Mouse (Mus musculus): ENCODE measurements around the gene Zfp618. TPM values are rescaled to one million over a fixed set of nuclear protein-coding genes. Genes with fewer than 3 reads are reported as not detected.

The Zfp618 gene
- polyA plus RNA-seq, 1 experiment from 2014 or later, result 6.7 TPM

DNA sequence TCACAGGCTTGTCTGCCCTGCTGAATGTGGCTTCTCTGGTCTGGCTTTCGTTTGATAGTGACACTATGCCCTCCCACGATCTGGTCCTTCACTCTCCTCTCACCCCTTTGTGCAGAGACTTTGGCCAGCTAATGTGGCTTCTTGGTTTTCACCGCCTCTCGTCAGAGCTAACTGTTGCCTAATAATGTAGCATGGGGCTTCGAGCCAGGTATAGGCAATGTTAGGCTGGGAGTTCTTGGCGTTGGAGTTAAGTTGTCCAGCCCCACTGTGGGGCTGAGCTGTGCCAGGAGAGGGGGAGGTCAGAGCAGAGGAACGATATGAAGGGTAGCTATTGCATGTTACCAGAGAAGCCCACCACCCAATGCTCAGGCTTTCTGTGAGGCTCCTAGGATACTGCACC, 34.5 kb downstream of the Zfp618 start:
- no peaks in the 10 kb centered on the region for H3K27me3 ChIP-seq (ENCODE audit: control insufficient read depth, insufficient read depth, low read length)
- H3K4me2 ChIP-seq (replicated peaks; ENCODE audit: low read depth), result no peak overlapping the region
- ATAC-seq (ENCODE audit: low FRiP score, low TSS enrichment) (no peak), DNase-seq (ENCODE audit: low spot score) (no peak)
- no peak for TF ChIP-seq EP300 (optimal IDR thresholded peaks at IDR 0.05)
- no peak for TF ChIP-seq CTCF (IDR thresholded peaks at IDR 0.05; ENCODE audit: low read depth)
- 64% methylated on average over 7 of the region's 7 CpGs for WGBS
- no peaks in the 10 kb centered on the region; the same call in 1 of the 2 replicates for H3K36me3 ChIP-seq (ENCODE audit: control insufficient read depth, insufficient read depth, low read length)
- no peak overlapping the region for H3K4me3 ChIP-seq (ENCODE audit: low read depth, low read length)
- H3K9ac ChIP-seq (ENCODE audit: low read length), result no peak overlapping the region
- no peak overlapping the region for H3K27ac ChIP-seq (replicated peaks)
- no peaks in the 10 kb centered on the region for H3K9me3 ChIP-seq (ENCODE audit: control insufficient read depth, low read length)
- peaks cover 20% of the 10 kb centered on the region; the same call in 1 of the 2 replicates for H3K4me1 ChIP-seq (replicated peaks; ENCODE audit: control insufficient read depth, insufficient read depth)

DNA sequence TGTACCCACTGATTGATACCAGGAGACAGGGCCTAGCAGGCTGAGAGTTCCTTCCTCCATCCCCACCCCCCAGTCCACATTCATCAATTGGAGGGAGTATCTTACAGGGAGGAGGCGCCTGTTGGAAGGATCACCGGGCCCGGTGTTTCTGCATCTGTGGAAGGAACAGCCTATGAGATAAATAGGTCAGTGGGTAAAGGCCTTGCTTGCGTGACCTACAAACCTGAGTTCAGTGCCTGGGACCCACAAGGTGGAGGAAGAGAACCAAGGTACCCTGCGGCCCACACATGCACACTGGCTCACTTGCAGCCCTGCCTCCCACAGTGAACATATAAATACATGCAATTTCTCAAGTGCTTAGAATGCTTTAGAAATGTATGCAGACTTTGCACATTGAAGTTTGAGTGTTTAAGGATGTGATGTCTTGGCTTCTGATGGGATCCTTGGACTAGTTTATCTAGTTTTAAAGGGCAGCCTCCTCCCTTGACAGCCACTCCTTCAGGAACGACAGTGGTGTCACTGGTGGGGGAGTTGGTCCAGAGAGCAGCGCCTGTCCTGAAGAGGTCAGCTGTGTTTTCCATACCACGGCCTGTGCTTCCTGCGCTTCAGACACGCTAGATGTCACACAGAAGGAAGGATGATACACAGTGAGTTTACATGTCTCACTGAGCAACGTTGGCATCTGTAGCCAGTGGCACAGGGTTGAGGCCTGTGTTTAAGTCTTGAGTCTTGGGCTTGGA, 35.1 kb downstream of the Zfp618 start:
- DNase-seq (ENCODE audit: low spot score) (no peak), ATAC-seq (ENCODE audit: low FRiP score, low TSS enrichment) (no peak)
- no peak overlapping the region for H3K4me2 ChIP-seq (replicated peaks; ENCODE audit: low read depth)
- peaks cover 21% of the 10 kb centered on the region for H3K4me1 ChIP-seq (replicated peaks; ENCODE audit: control insufficient read depth, insufficient read depth)
- no peaks in the 10 kb centered on the region; the same call in 1 of the 2 replicates for H3K36me3 ChIP-seq (ENCODE audit: control insufficient read depth, insufficient read depth, low read length)
- TF ChIP-seq CTCF (IDR thresholded peaks at IDR 0.05; ENCODE audit: low read depth) (no peak), EP300 (optimal IDR thresholded peaks at IDR 0.05) (no peak)
- no peaks in the 10 kb centered on the region for H3K27me3 ChIP-seq (ENCODE audit: control insufficient read depth, insufficient read depth, low read length)
- 69% methylated on average over 11 of the region's 11 CpGs for WGBS
- no peak overlapping the region for H3K4me3 ChIP-seq (ENCODE audit: low read depth, low read length)
- no peak overlapping the region for H3K27ac ChIP-seq (replicated peaks)
- H3K9me3 ChIP-seq (ENCODE audit: control insufficient read depth, low read length), result no peaks in the 10 kb centered on the region
- no peak overlapping the region for H3K9ac ChIP-seq (ENCODE audit: low read length)

DNA sequence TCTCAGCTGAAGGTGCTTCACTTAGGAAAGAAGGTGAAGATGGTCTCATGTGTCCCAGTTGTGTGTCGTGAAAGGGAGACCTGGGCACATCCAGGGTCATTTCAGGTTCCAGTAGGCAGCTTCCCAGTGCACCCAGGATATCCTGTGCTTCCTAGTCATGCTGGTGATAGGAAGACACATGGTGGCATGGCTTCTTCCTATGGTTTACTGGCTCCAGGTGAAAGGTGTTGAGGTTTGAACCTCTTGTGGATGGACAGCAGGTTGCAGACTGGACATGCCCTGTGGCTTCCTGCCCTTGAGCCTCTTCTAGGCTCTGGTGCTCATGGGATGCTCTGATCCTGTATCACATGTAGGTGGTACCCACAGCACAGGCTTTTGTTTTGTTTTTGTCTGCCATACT, 37.0 kb downstream of the Zfp618 start:
- no peaks in the 10 kb centered on the region for H3K27me3 ChIP-seq (ENCODE audit: control insufficient read depth, insufficient read depth, low read length)
- DNase-seq (ENCODE audit: low spot score), result no peak
- H3K9ac ChIP-seq (ENCODE audit: low read length), result no peak overlapping the region
- H3K4me2 ChIP-seq (replicated peaks; ENCODE audit: low read depth), result no peak overlapping the region
- H3K4me3 ChIP-seq (ENCODE audit: low read depth, low read length), result no peak overlapping the region
- peaks cover 27% of the 10 kb centered on the region for H3K4me1 ChIP-seq (replicated peaks; ENCODE audit: control insufficient read depth, insufficient read depth)
- TF ChIP-seq EP300 (optimal IDR thresholded peaks at IDR 0.05) (no peak), CTCF (IDR thresholded peaks at IDR 0.05; ENCODE audit: low read depth) (no peak)
- WGBS, result 82% methylated on average over 1 of the region's 1 CpGs
- H3K9me3 ChIP-seq (ENCODE audit: control insufficient read depth, low read length), result no peaks in the 10 kb centered on the region
- H3K27ac ChIP-seq (replicated peaks), result no peak overlapping the region
- ATAC-seq (ENCODE audit: low FRiP score, low TSS enrichment), result no peak
- H3K36me3 ChIP-seq (ENCODE audit: control insufficient read depth, insufficient read depth, low read length), result no peaks in the 10 kb centered on the region; the same call in 1 of the 2 replicates

DNA sequence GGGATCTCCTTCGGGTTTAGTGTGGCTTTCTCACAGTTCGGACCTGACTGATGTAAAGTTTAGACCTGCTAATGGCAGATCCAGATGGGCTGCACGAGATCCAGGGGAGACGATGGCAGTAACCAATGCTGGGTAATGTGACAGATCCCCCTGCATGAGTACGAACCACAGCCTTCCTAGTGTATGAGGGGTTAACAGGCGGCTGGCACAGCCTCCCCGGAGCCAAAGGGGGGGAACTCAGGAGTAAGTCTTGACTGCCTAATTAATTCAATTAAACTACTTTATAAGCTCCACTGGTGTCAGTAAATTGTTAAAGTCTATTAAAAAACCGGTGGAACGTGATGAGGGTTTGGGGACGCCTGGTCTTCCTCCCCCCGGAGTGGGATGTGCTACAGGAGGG, 39.1 kb downstream of the Zfp618 start:
- H3K4me2 ChIP-seq (replicated peaks; ENCODE audit: low read depth), result no peak overlapping the region
- H3K9me3 ChIP-seq (ENCODE audit: control insufficient read depth, low read length), result no peaks in the 10 kb centered on the region
- ATAC-seq (ENCODE audit: low FRiP score, low TSS enrichment), result no peak

DNA sequence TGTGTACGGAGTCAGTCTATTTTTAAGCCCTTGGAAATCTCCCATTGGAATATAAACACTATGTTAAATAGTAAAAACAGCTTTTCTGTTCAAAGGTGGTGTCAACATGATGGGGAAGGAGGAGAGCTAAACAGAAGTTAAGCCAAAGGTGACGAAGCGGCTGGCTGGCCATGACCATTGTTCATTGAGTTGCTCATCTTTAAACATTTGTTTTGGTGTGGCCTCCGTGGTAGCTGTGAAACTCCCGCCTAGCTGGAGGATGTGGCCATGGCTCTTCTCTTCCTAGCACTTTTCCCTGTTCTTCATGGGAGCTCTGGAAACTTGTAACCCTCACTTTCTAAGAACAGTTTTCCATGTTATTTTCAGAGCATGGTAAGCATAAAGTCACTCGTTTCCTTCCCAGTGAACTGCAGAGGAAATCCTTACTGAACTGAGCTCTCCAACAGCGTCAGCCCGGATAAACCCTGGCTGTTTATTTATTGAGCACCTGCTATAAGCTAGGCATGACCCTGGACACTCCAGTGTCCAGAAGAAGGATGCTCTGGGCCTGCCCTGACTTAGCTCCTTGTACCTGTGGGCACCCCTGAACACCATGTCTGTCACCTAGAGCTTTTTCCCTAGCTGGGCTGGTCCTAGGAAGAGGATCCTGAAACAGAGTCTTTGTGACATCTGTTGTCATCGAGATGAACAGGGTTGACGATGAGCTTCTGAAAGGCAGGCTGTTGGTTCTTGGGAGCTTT, 40.2 kb downstream of the Zfp618 start:
- Histone ChIP-seq H3K27me3 (ENCODE audit: control insufficient read depth, insufficient read depth, low read length) (no peaks in the 10 kb centered on the region), H3K9me3 (ENCODE audit: control insufficient read depth, low read length) (no peaks in the 10 kb centered on the region), H3K4me3 (ENCODE audit: low read depth, low read length) (no peak overlapping the region), H3K4me1 (replicated peaks; ENCODE audit: control insufficient read depth, insufficient read depth) (peaks cover 10% of the 10 kb centered on the region), H3K9ac (ENCODE audit: low read length) (no peak overlapping the region), H3K27ac (replicated peaks) (no peak overlapping the region), H3K36me3 (ENCODE audit: control insufficient read depth, insufficient read depth, low read length) (no peaks in the 10 kb centered on the region), H3K4me2 (replicated peaks; ENCODE audit: low read depth) (no peak overlapping the region)
- no peak for ATAC-seq (ENCODE audit: low FRiP score, low TSS enrichment)
- no peak for DNase-seq (ENCODE audit: low spot score)
- TF ChIP-seq EP300 (optimal IDR thresholded peaks at IDR 0.05) (no peak), CTCF (IDR thresholded peaks at IDR 0.05; ENCODE audit: low read depth) (no peak)
- WGBS, result 47% methylated on average over 10 of the region's 10 CpGs

More for the DNA sequence above, 39.1 kb downstream of the Zfp618 start:
- TF ChIP-seq CTCF (IDR thresholded peaks at IDR 0.05; ENCODE audit: low read depth) (no peak), EP300 (optimal IDR thresholded peaks at IDR 0.05) (no peak)
- no peak for DNase-seq (ENCODE audit: low spot score)
- no peak overlapping the region for H3K9ac ChIP-seq (ENCODE audit: low read length)
- H3K27me3 ChIP-seq (ENCODE audit: control insufficient read depth, insufficient read depth, low read length), result no peaks in the 10 kb centered on the region
- no peaks in the 10 kb centered on the region for H3K36me3 ChIP-seq (ENCODE audit: control insufficient read depth, insufficient read depth, low read length)
- 88% methylated on average over 11 of the region's 11 CpGs for WGBS
- H3K4me1 ChIP-seq (replicated peaks; ENCODE audit: control insufficient read depth, insufficient read depth), result peaks cover 14% of the 10 kb centered on the region
- H3K4me3 ChIP-seq (ENCODE audit: low read depth, low read length), result no peak overlapping the region
- no peak overlapping the region for H3K27ac ChIP-seq (replicated peaks)
